Mouse (Mus musculus) midbrain, postnatal 0 days (tissue): Measurements from ENCODE around the gene Cbs. TPM values are rescaled to one million over a fixed set of nuclear protein-coding genes. Genes with fewer than 3 reads are reported as not detected.

ENCODE experiments used
- ATAC-seq: fragments of 200-750 bp; cut with Nextera tagmentation; 2 replicates; pipeline ENCODE4 v1.8.0; 2017; ENCODE audit warnings: moderate number of reproducible peaks, mild to moderate bottlenecking, moderate TSS enrichment, moderate library complexity; ENCODE audit not compliant: low FRiP score
- DNase-seq: peaks from one replicate; pipeline ENCODE4 v3.0.0-alpha.2; 2015; ENCODE audit warnings: low spot score
- H3K27ac ChIP-seq: fragments of 300-500 bp; sonication (generic); 2 replicates; pipeline ENCODE4 v1.5.1; 2014; ENCODE audit warnings: low read depth, mild to moderate bottlenecking, low read length, mixed read lengths
- H3K27me3 ChIP-seq: fragments of 300-500 bp; sonication (generic); 2 replicates; pipeline ENCODE4 v1.6.1; 2014; ENCODE audit warnings: low read length, control low read depth, mixed read lengths; ENCODE audit not compliant: insufficient read depth
- H3K36me3 ChIP-seq: fragments of 300-500 bp; sonication (generic); 2 replicates; pipeline ENCODE4 v1.6.1; 2014; ENCODE audit warnings: low read length, control low read depth, mixed read lengths; ENCODE audit not compliant: insufficient read depth
- H3K4me1 ChIP-seq: fragments of 300-500 bp; sonication (generic); 2 replicates; pipeline ENCODE4 v1.6.1; 2014; ENCODE audit warnings: mild to moderate bottlenecking, control low read depth, antibody characterized with exemption, low read length, mixed read lengths; ENCODE audit not compliant: insufficient read depth
- H3K4me2 ChIP-seq: fragments of 300-500 bp; sonication (generic); 2 replicates; pipeline ENCODE4 v1.6.1; 2014; ENCODE audit warnings: low read depth, mild to moderate bottlenecking, low read length, mixed read lengths; ENCODE audit not compliant: poor library complexity, severe bottlenecking
- H3K4me3 ChIP-seq: fragments of 300-500 bp; sonication (generic); 2 replicates; pipeline ENCODE4 v1.5.1; 2014; ENCODE audit warnings: low read depth, mild to moderate bottlenecking, low read length, moderate library complexity
- H3K9ac ChIP-seq: fragments of 300-500 bp; sonication (generic); replicated peaks from 2 replicates; pipeline ENCODE4 v1.6.1; 2014; ENCODE audit warnings: mild to moderate bottlenecking, low read length, moderate library complexity, mixed read lengths; ENCODE audit not compliant: poor library complexity, severe bottlenecking
- H3K9me3 ChIP-seq: fragments of 300-500 bp; sonication (generic); 2 replicates; pipeline ENCODE4 v1.6.1; 2016; ENCODE audit warnings: low read length, control low read depth
- CTCF ChIP-seq: IDR thresholded peaks from 2 replicates; pipeline ENCODE4 v1.5.1; 2016; ENCODE audit warnings: antibody characterized with exemption, mild to moderate bottlenecking
- WGBS: fragments of 180-500 bp; shearing (Covaris S2); extraction: QIAGEN DNeasy Blood & Tissue Kit; methylation state at CpG from one replicate; pipeline ENCODE4 v1.1.7; 2014; 5-methylcytosine and 5-hydroxymethylcytosine counted together
- polyA plus RNA-seq: library from polyadenylated mRNA; unstranded; fragments of >200 nt; fragmentation: Nextera tagmentation; extraction: Ambion mirVana; gene quantifications from 2 replicates; pipeline ENCODE4 v1.2.1, GENCODE M21; 2015
- total RNA-seq: library from RNA; depleted of rRNA; stranded (reverse); fragments of >200 nt; gene quantifications from 2 replicates; pipeline ENCODE4 v1.2.3, GENCODE M21; 2014

Gene Cbs
- total and polyA plus RNA-seq, 2 experiments from 2014 or later = 16.3 to 29.6 TPM

DNA sequence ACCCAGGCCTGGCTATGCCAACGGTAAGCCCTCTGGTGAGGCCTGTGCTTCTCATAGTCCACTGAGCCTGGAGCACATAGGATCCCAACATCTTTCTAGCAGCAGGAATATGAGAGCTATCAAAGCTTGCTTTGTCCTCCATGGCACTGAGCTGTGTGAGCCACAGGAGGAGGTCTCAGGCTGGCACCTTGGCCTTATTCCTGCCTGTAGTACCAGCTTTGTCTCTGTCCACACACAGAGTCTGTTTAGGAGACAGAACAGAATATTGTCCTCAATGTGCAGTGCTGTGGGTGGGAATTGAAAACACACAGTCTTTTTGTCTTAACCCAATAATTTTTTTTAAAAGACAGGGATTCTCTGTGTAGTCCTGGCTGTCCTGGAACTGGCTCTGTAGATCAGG, 37.4 kb upstream of the Cbs start:
- Histone ChIP-seq H3K9me3 (no peaks in the 10 kb centered on the region), H3K9ac (no peak overlapping the region), H3K27me3 (0 out of 2 replicates have a peak, but pooled peaks cover 2% of the 10 kb centered on the region), H3K4me1 (no peaks in the 10 kb centered on the region), H3K4me2 (no peak overlapping the region), H3K4me3 (no peak overlapping the region), H3K27ac (no peak overlapping the region), H3K36me3 (no peaks in the 10 kb centered on the region)
- no peak for ATAC-seq
- WGBS = 81% methylated on average over 1 of the region's 1 CpGs
- no peak for DNase-seq
- TF ChIP-seq CTCF = no peak

DNA sequence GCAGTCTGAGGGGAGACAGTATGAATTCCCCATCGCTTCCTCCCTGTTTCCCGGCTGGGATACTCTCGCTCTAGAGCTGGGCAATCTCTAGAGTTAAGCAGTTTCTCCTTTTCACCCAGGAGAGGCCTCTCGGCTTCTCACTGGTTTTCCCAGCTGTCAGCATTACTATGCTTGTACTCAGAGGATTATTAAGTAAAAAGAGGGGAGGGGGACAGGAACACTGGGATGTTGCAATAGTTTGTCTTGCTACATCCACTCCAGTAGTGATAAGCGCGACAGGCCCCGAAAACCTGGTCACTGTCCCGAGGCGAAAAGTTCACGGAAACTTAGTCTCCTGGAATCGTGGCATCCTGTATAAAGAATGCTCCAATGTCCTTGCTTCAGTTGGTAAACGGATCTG, 35.2 kb upstream of the Cbs start:
- no peak for TF ChIP-seq CTCF
- 89% methylated on average over 12 of the region's 12 CpGs for WGBS
- Histone ChIP-seq H3K27me3 (0 out of 2 replicates have a peak, but pooled peaks cover 2% of the 10 kb centered on the region), H3K36me3 (no peaks in the 10 kb centered on the region), H3K9ac (no peak overlapping the region), H3K4me3 (no peak overlapping the region), H3K9me3 (no peaks in the 10 kb centered on the region), H3K27ac (no peak overlapping the region), H3K4me1 (no peaks in the 10 kb centered on the region), H3K4me2 (no peak overlapping the region)
- ATAC-seq (no peak), DNase-seq (no peak)

DNA sequence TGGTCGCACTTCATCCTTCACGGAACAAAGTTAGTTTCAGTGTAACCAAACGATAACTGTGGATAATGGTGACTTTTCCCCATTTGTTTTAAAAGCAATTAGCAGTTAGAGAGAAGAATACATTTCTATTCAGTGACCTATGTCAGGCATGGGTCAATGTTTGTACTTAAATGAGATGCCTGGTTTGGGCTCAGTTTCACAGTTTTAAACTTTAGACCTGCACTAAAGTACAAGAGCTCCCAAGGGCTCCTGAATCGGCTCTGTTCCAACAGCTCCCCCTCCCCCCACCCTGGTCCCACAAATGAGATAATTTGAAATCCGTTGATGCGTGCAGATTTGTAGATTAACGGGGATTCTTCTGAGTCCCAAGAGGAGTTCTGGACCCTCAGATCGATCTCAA, 34.7 kb upstream of the Cbs start:
- no peak for TF ChIP-seq CTCF
- 70% methylated on average over 8 of the region's 8 CpGs for WGBS

DNA sequence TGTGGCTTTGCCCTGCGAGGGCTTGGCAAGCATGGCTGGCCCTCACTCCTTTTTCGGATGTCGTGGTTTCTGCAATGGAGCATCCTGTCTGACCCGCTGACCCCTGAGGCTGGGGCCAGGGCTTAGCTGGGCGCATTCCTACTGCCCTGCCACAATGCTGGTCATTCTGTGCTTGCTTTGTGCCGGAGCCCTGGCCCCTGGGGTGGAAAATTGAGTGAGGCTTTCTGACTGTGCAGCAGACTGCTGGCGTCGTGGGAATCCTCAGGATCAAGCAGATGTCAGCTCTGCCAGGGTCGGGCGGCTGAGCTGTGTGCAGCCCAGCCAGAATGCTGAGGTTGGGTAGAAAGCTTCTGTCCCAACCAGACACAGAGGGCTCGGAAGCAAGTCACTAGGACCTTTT, 33.1 kb upstream of the Cbs start:
- 10% methylated on average over 11 of the region's 11 CpGs for WGBS
- no peak for TF ChIP-seq CTCF
- Histone ChIP-seq H3K9ac (no peak overlapping the region), H3K27ac (no peak overlapping the region), H3K4me3 (no peak overlapping the region), H3K36me3 (no peaks in the 10 kb centered on the region), H3K4me1 (no peaks in the 10 kb centered on the region), H3K27me3 (no peaks in the 10 kb centered on the region), H3K4me2 (no peak overlapping the region), H3K9me3 (no peaks in the 10 kb centered on the region)
- peak; percentile 27 for DNase-seq
- ATAC-seq = no peak

More for the DNA sequence above, 34.7 kb upstream of the Cbs start:
- DNase-seq = no peak
- H3K36me3 ChIP-seq = no peaks in the 10 kb centered on the region
- no peak for ATAC-seq
- H3K27me3 ChIP-seq = no peaks in the 10 kb centered on the region
- no peak overlapping the region for H3K4me2 ChIP-seq
- H3K4me3 ChIP-seq = no peak overlapping the region
- H3K9ac ChIP-seq = no peak overlapping the region
- no peaks in the 10 kb centered on the region for H3K9me3 ChIP-seq
- no peak overlapping the region for H3K27ac ChIP-seq
- no peaks in the 10 kb centered on the region for H3K4me1 ChIP-seq

DNA sequence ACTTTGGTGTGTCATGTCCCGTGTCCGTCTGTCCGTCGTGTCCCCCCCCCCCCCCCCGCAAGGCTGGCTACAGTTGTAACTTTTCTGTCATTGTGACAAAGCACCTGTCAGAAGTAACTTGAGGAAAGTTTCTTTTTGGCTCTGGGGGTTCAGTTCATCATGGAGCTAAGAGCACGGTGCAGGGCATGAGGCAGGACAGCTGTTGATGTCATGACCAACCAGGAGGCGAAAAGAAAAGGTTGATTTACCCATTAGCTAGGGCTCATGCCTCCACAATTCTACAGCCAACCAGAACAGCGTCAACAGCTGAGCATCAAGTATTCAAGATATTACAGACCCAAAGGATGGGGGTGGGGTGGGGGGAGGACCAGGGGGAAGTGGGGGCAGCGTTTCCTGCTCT, 31.3 kb upstream of the Cbs start:
- H3K9me3 ChIP-seq = no peaks in the 10 kb centered on the region
- no peak overlapping the region for H3K4me2 ChIP-seq
- no peaks in the 10 kb centered on the region for H3K36me3 ChIP-seq
- no peak overlapping the region for H3K4me3 ChIP-seq
- ATAC-seq (no peak), DNase-seq (no peak)
- TF ChIP-seq CTCF = no peak
- H3K27ac ChIP-seq = no peak overlapping the region
- H3K4me1 ChIP-seq = no peaks in the 10 kb centered on the region
- WGBS = 86% methylated on average over 6 of the region's 9 CpGs
- H3K9ac ChIP-seq = no peak overlapping the region
- H3K27me3 ChIP-seq = no peaks in the 10 kb centered on the region

DNA sequence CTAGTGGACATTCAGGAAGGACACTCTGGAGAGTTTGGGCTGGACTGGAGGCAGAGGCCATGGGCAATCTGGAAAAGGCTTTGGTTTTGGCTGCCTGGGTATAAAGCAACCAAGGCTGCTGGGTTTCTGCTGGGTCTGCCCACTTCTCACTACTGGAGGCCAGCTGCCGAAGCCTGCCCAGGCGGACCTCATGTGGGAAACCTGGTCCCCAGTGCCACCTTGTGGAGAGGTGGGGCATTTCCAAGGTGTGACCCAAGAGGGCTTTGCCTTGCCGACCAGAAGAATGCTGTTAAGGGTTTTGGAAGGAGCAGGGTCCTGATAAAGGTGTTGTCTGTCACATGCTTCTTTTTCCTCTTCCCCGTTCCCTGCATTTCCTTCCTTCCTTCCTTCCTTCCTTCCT, 27.7 kb upstream of the Cbs start:
- WGBS = 15% methylated on average over 4 of the region's 4 CpGs
- no peak overlapping the region for H3K27ac ChIP-seq
- H3K4me2 ChIP-seq = no peak overlapping the region
- peak; percentile 86 for TF ChIP-seq CTCF
- ATAC-seq (0 out of 2 replicates have a peak, but pooled peaks have one; percentile 44), DNase-seq (peak; percentile 80)
- H3K27me3 ChIP-seq = no peaks in the 10 kb centered on the region
- H3K9ac ChIP-seq = no peak overlapping the region
- H3K9me3 ChIP-seq = no peaks in the 10 kb centered on the region
- H3K4me1 ChIP-seq = no peaks in the 10 kb centered on the region
- no peaks in the 10 kb centered on the region for H3K36me3 ChIP-seq
- no peak overlapping the region for H3K4me3 ChIP-seq
